Comparison of ENCODE assay signal across 12 mouse cellular contexts in the genomic region with DNA sequence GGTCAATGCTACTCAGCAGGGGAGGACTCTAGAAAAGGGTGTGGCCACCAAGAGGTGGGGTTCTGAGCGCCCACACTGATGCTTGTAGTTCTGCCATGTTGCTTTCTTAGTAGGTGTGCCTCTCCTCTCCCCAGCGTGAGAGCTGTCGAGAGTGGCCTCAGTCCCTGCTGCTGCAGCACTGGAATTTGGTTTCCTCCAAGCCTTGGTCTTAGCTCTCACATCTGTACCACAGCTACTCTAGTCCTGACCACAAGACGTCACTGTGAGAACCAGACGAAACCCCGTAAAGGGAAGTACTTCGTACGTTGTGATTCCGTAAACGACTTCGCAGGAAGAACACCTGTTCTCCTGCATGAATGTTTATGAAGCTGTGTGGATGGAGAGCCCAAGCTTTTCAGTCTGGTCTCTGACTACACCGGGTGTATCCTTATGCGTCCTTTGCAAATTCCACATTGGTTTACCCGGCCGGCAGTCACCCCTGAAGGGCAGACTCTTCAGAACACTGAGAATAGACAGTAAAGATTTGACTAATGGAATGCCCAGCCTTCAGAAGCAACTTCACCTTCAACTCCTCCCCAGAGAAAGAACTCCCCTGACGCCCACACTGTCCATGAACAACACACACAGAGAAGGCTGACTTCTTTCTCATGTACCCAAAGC. TPM values are rescaled to one million over a fixed set of nuclear protein-coding genes. Genes with fewer than 3 reads are reported as not detected.
DNase-seq lines count a peak whose midpoint lies in the region; ATAC-seq lines count a peak whose summit lies in the region.
"Had no signal": no experiment of that assay in that cellular context is flagged by ENCODE, and none has a peak within 500 bp of the region (broad histone marks: within the 10 kb centered on the region; RNA-seq: fewer than 3 reads in every experiment).

No protein-coding gene starts in this region.

- H3K4me1 ChIP-seq in heart, embryonic 11.5 days (ENCODE audit: control insufficient read depth, insufficient read depth, low read length), result peaks cover 43% of the 10 kb centered on the region
- H3K4me1 ChIP-seq: embryonic facial prominence, embryonic 15.5 days had no signal

- H3K36me3 ChIP-seq in heart, embryonic 11.5 days (ENCODE audit: control insufficient read depth, insufficient read depth, low read length), result no peaks in the 10 kb centered on the region
- H3K36me3 ChIP-seq: embryonic facial prominence, embryonic 15.5 days had no signal

- no peak overlapping the region for H3K9ac ChIP-seq in heart, embryonic 11.5 days (ENCODE audit: low read depth, low read length)
- H3K9ac ChIP-seq: embryonic facial prominence, embryonic 15.5 days had no signal

- intact Hi-C loops in heart, postnatal 25 days (cut with DNase I), result no loop called here
- intact Hi-C loops in left cerebral cortex, postnatal 14 days (cut with DNase I), result no loop called here

- WGBS in heart, embryonic 11.5 days (ENCODE audit: insufficient replicate concordance), result 64% methylated on average over 16 of the region's 16 CpGs

- ATAC-seq in heart, embryonic 11.5 days (replicated peaks; ENCODE audit: insufficient number of reproducible peaks, low FRiP score, low TSS enrichment), result no peak
- no peak for ATAC-seq in inflammation-experienced regulatory T-cells, adult 6 months

- no peaks in the 10 kb centered on the region for H3K9me3 ChIP-seq in heart, embryonic 11.5 days (replicated peaks; ENCODE audit: control insufficient read depth, low read length)
- H3K9me3 ChIP-seq: embryonic facial prominence, embryonic 15.5 days had no signal

- no peak overlapping the region for H3K4me2 ChIP-seq in heart, embryonic 11.5 days
- H3K4me2 ChIP-seq: embryonic facial prominence, embryonic 15.5 days had no signal

- H3K27me3 ChIP-seq in heart, embryonic 11.5 days (ENCODE audit: control insufficient read depth, insufficient read depth, low read length), result no peaks in the 10 kb centered on the region
- H3K27me3 ChIP-seq: embryonic facial prominence, embryonic 15.5 days had no signal

- DNase-seq in heart, postnatal 25 days (ENCODE audit: low spot score), result no peak
- DNase-seq in B cell, adult 2 months, result peak; percentile 75 to 80
- peak; percentile 62 for DNase-seq in induced T-regulatory cell, adult 2 months (ENCODE audit: low read depth)
- peak; percentile 21 to 35 for DNase-seq in spleen, adult 18-20 months
- no peak for DNase-seq in left cerebral cortex, postnatal 14 days (ENCODE audit: low spot score in 2 of 2)
- no peak for DNase-seq in gastrocnemius, postnatal 4 days (ENCODE audit: low spot score in 2 of 2)
- DNase-seq: cerebellum, adult 18-20 months; gastrocnemius, adult 2 months; kidney, adult 11 months had no signal

- peak overlapping the region; percentile 43; the same call in 1 of the 2 replicates for H3K27ac ChIP-seq in heart, embryonic 11.5 days (ENCODE audit: low read depth, low read length)
- H3K27ac ChIP-seq: embryonic facial prominence, embryonic 15.5 days; gastrocnemius, adult 2 months had no signal

- H3K4me3 ChIP-seq in heart, embryonic 11.5 days (ENCODE audit: low read depth, low read length), result no peak overlapping the region
- H3K4me3 ChIP-seq: embryonic facial prominence, embryonic 15.5 days; gastrocnemius, adult 2 months had no signal

RNA-seq across cellular contexts. Expression of a gene that starts 53.0 kb away (rescaled TPM):
- 107 and 108 TPM in 2 replicates for polyA plus RNA-seq in heart, embryonic 11.5 days (2014; fragmentation: Nextera tagmentation; extraction: Ambion mirVana)
- 1 to 10 TPM; 3.8 to 6.1 TPM for total RNA-seq in heart, postnatal 25 days (2021)
- total RNA-seq in left cerebral cortex, postnatal 14 days (2021), result 10 to 100 TPM; 39.3 to 42.5 TPM
- under 1 TPM; 0.71 to 0.96 TPM for total RNA-seq in gastrocnemius, postnatal 4 days (2021)
- 1 to 10 TPM in 1 of 3 experiments, under 1 TPM in 1, not detected in 1; 0.69 to 1.8 TPM for polyA plus RNA-seq in inflammation-experienced regulatory T-cells, adult 6 months (2017; shearing (Covaris generic))
- total RNA-seq: gastrocnemius, adult 2 months had no signal

Comparison
In these comparisons a context has a peak if more than half of its experiments do, and no peak if none do; other contexts are left out.
1. DNase-seq: peak in B cell, adult 2 months (2 of 2), induced T-regulatory cell, adult 2 months (single experiment) and spleen, adult 18-20 months (2 of 2); none in heart, postnatal 25 days (single experiment), left cerebral cortex, postnatal 14 days (0 of 2) and gastrocnemius, postnatal 4 days (0 of 2).
2. RNA of a gene that starts 53.0 kb away (total RNA-seq): 39.3 to 42.5 TPM in left cerebral cortex, postnatal 14 days; 3.8 to 6.1 TPM in heart, postnatal 25 days and 0.71 to 0.96 TPM in gastrocnemius, postnatal 4 days; every median in the first group is over 4 times any median in the second.